Mouse (Mus musculus) forebrain, embryonic 16.5 days (tissue): ENCODE results near the gene Stk24. TPM values are rescaled to one million over a fixed set of nuclear protein-coding genes. Genes with fewer than 3 reads are reported as not detected.
A peak's percentile ranks its signal among the peaks of the same experiment; 100 is the strongest.

Source experiments
- ATAC-seq: fragments of 200-750 bp; cut with Nextera tagmentation; 2 replicates; pipeline ENCODE4 v1.8.0; 2017; ENCODE audit warnings: mild to moderate bottlenecking, moderate library complexity
- H3K27ac ChIP-seq: fragments of 300-500 bp; sonication (generic); 2 replicates; pipeline ENCODE4 v1.5.1; 2014; ENCODE audit warnings: low read length, control low read depth
- H3K27me3 ChIP-seq: fragments of 300-500 bp; sonication (generic); replicated peaks from 2 replicates; pipeline ENCODE4 v1.6.1; 2014; ENCODE audit warnings: low read length; ENCODE audit not compliant: control insufficient read depth, insufficient read depth
- H3K36me3 ChIP-seq: fragments of 300-500 bp; sonication (generic); 2 replicates; pipeline ENCODE4 v1.6.1; 2014; ENCODE audit not compliant: control insufficient read depth, insufficient read depth
- H3K4me1 ChIP-seq: fragments of 300-500 bp; sonication (generic); replicated peaks from 2 replicates; pipeline ENCODE4 v1.6.1; 2014; ENCODE audit warnings: low read length; ENCODE audit not compliant: control insufficient read depth, insufficient read depth
- H3K4me2 ChIP-seq: fragments of 300-500 bp; sonication (generic); 2 replicates; pipeline ENCODE4 v1.6.1; 2014; ENCODE audit warnings: mild to moderate bottlenecking, low read length, control low read depth
- H3K4me3 ChIP-seq: fragments of 300-500 bp; sonication (generic); replicated peaks from 2 replicates; pipeline ENCODE4 v1.5.1; 2014; ENCODE audit warnings: mild to moderate bottlenecking, low read length, control low read depth
- H3K9ac ChIP-seq: fragments of 300-500 bp; sonication (generic); replicated peaks from 2 replicates; pipeline ENCODE4 v1.6.1; 2014; ENCODE audit warnings: low read depth, low read length, control low read depth
- H3K9me3 ChIP-seq: fragments of 300-500 bp; sonication (generic); 2 replicates; pipeline ENCODE4 v1.6.1; 2016; ENCODE audit warnings: low read length; ENCODE audit not compliant: control insufficient read depth
- WGBS: fragments of 180-500 bp; shearing (Covaris S2); extraction: QIAGEN DNeasy Blood & Tissue Kit; methylation state at CpG from one replicate; pipeline ENCODE4 v1.1.7; 2014; 5-methylcytosine and 5-hydroxymethylcytosine counted together
- polyA plus RNA-seq: library from polyadenylated mRNA; unstranded; fragments of >200 nt; fragmentation: Nextera tagmentation; extraction: Ambion mirVana; gene quantifications from 2 replicates; pipeline ENCODE4 v1.2.1, GENCODE M21; 2015

Gene Stk24
- polyA plus RNA-seq, 1 experiment from 2014 or later = 20.5 TPM

GRCm38 (mm10) chr14:121356336-121356862, 23.4 kb downstream of the Stk24 start:
- Histone ChIP-seq H3K27ac (no peak overlapping the region), H3K4me3 (no peak overlapping the region), H3K4me1 (no peaks in the 10 kb centered on the region), H3K36me3 (no peaks in the 10 kb centered on the region), H3K9ac (no peak overlapping the region), H3K4me2 (no peak overlapping the region), H3K27me3 (no peaks in the 10 kb centered on the region), H3K9me3 (no peaks in the 10 kb centered on the region)
- WGBS = 69% methylated on average over 8 of the region's 8 CpGs
- no peak for ATAC-seq

DNA sequence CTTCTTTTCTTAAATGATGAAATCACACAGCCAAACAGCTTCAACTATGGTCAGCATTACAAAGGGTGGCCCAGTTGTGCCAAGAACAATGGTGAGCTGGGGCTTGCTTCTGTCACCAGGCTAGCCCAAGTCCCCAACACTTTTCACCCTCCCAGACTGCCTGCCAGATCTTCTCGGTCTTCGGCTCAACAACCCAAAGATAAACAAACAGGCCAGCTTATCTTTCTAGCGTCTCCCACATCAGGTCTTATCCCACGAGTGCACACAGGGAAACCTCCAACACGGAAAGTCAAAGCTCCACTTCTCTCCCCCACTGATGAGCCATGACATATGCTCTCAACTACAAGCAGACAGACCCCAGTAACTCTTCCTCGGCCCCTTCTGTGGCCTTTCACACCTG, 24.1 kb downstream of the Stk24 start:
- no peak overlapping the region for H3K9ac ChIP-seq
- H3K4me3 ChIP-seq = no peak overlapping the region
- no peak overlapping the region for H3K4me2 ChIP-seq
- no peaks in the 10 kb centered on the region for H3K4me1 ChIP-seq
- ATAC-seq = no peak
- H3K27me3 ChIP-seq = no peaks in the 10 kb centered on the region
- WGBS = 93% methylated on average over 6 of the region's 6 CpGs
- H3K27ac ChIP-seq = no peak overlapping the region
- no peaks in the 10 kb centered on the region for H3K36me3 ChIP-seq
- no peaks in the 10 kb centered on the region for H3K9me3 ChIP-seq

GRCm38 (mm10) chr14:121353648-121354377, 26.0 kb downstream of the Stk24 start:
- Histone ChIP-seq H3K27me3 (no peaks in the 10 kb centered on the region), H3K27ac (no peak overlapping the region), H3K36me3 (no peaks in the 10 kb centered on the region), H3K9ac (no peak overlapping the region), H3K4me3 (no peak overlapping the region), H3K9me3 (no peaks in the 10 kb centered on the region), H3K4me1 (peaks cover 6% of the 10 kb centered on the region; the same call in 1 of the 2 replicates), H3K4me2 (no peak overlapping the region)
- ATAC-seq = no peak
- 88% methylated on average over 10 of the region's 10 CpGs for WGBS

DNA sequence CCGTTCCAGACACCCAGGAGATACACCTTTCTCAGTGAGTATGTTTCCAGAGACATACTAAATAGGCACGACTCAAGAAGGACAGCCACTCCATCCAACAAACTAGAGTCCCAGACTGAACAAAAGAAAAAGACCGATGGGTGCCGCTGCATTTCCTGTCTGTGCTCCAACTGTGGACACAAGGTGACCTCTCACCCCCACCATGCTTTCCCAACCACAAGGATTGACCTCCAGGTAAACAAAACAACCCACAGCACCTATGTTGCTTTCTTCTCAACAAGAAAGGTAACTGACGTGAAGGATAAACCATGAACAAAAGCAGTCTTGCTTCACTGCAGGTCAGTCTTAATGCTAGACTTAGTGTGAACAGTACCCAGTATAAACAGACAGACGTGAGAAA, 27.1 kb downstream of the Stk24 start:
- no peaks in the 10 kb centered on the region for H3K36me3 ChIP-seq
- WGBS = 90% methylated on average over 6 of the region's 6 CpGs
- H3K9ac ChIP-seq = no peak overlapping the region
- no peak overlapping the region for H3K27ac ChIP-seq
- no peaks in the 10 kb centered on the region for H3K27me3 ChIP-seq
- no peak overlapping the region for H3K4me3 ChIP-seq
- H3K9me3 ChIP-seq = no peaks in the 10 kb centered on the region
- no peak for ATAC-seq
- H3K4me1 ChIP-seq = peaks cover 12% of the 10 kb centered on the region
- no peak overlapping the region for H3K4me2 ChIP-seq

DNA sequence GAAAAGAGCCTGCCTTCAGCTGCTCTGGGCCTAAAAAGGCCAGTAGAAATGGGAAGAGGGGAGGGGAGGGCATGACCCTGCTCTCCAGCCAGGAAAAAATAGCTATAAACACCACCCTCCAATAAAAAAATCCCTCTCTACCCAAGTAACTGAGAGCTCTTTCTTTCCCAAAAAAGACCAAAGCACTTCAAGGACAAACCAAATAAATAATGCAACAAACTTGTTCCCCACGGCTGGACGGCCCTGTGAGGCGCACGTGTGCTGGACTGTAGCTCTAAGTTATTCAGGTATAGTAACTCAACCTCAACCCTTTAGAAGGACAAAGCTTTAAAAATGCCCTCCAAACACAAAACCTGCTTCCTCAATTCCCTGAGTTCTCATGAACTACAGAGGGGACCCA, 28.1 kb downstream of the Stk24 start:
- ATAC-seq = no peak
- WGBS = 87% methylated on average over 4 of the region's 4 CpGs
- H3K27me3 ChIP-seq = no peaks in the 10 kb centered on the region
- peaks cover 12% of the 10 kb centered on the region for H3K4me1 ChIP-seq
- no peaks in the 10 kb centered on the region for H3K9me3 ChIP-seq
- H3K36me3 ChIP-seq = no peaks in the 10 kb centered on the region
- no peak overlapping the region for H3K9ac ChIP-seq
- H3K27ac ChIP-seq = no peak overlapping the region
- no peak overlapping the region for H3K4me3 ChIP-seq
- no peak overlapping the region for H3K4me2 ChIP-seq

DNA sequence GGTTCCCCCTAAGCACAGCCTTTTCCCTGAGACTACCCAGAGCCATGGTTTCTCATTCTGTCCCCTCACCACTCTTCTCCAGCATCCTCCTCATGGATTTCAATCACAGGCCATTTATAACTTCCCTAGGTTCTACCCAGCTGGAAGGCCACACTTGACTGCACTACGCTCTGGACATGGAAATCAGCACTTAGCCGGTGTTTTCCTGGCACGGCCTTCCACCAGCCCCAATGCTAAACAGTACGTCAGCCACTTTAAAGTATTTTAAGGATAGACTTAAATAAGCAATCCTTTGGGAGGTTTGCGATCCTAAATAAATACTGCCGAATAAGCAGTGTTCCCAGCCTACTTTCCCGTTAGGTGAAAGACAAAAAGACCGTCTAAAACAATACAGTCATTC, 29.8 kb downstream of the Stk24 start:
- Histone ChIP-seq H3K4me1 (peaks cover 12% of the 10 kb centered on the region), H3K36me3 (no peaks in the 10 kb centered on the region), H3K9me3 (no peaks in the 10 kb centered on the region), H3K4me3 (no peak overlapping the region), H3K4me2 (no peak overlapping the region), H3K27me3 (no peaks in the 10 kb centered on the region), H3K9ac (no peak overlapping the region), H3K27ac (no peak overlapping the region)
- no peak for ATAC-seq
- WGBS = 77% methylated on average over 8 of the region's 8 CpGs

- H3K9ac ChIP-seq = no peak overlapping the region
- no peaks in the 10 kb centered on the region for H3K36me3 ChIP-seq
- H3K27me3 ChIP-seq = no peaks in the 10 kb centered on the region
- no peaks in the 10 kb centered on the region for H3K9me3 ChIP-seq
- WGBS = 87% methylated on average over 5 of the region's 5 CpGs
- no peak overlapping the region for H3K27ac ChIP-seq
- ATAC-seq = no peak
- no peak overlapping the region for H3K4me2 ChIP-seq
- peaks cover 12% of the 10 kb centered on the region for H3K4me1 ChIP-seq
- H3K4me3 ChIP-seq = no peak overlapping the region
These were observed 30.5 kb downstream of the Stk24 start for GRCm38 (mm10) chr14:121349291-121349690.

- WGBS = 61% methylated on average over 8 of the region's 8 CpGs
- Histone ChIP-seq H3K27me3 (no peaks in the 10 kb centered on the region), H3K36me3 (no peaks in the 10 kb centered on the region), H3K4me2 (no peak overlapping the region), H3K27ac (no peak overlapping the region), H3K4me1 (peaks cover 12% of the 10 kb centered on the region), H3K9ac (no peak overlapping the region), H3K4me3 (no peak overlapping the region), H3K9me3 (no peaks in the 10 kb centered on the region)
- ATAC-seq = 0 out of 2 replicates have a peak, but pooled peaks have one; percentile 39
These were observed 31.6 kb downstream of the Stk24 start for GRCm38 (mm10) chr14:121348256-121348655.

GRCm38 (mm10) chr14:121347134-121347533, 32.7 kb downstream of the Stk24 start:
- Histone ChIP-seq H3K27me3 (no peaks in the 10 kb centered on the region), H3K27ac (no peak overlapping the region), H3K36me3 (no peaks in the 10 kb centered on the region), H3K4me2 (no peak overlapping the region), H3K9me3 (no peaks in the 10 kb centered on the region), H3K4me3 (no peak overlapping the region), H3K9ac (no peak overlapping the region), H3K4me1 (peaks cover 12% of the 10 kb centered on the region)
- 83% methylated on average over 10 of the region's 10 CpGs for WGBS
- ATAC-seq = no peak
